Mouse (Mus musculus): ENCODE results near the gene Edaradd.

The Edaradd gene

DNA sequence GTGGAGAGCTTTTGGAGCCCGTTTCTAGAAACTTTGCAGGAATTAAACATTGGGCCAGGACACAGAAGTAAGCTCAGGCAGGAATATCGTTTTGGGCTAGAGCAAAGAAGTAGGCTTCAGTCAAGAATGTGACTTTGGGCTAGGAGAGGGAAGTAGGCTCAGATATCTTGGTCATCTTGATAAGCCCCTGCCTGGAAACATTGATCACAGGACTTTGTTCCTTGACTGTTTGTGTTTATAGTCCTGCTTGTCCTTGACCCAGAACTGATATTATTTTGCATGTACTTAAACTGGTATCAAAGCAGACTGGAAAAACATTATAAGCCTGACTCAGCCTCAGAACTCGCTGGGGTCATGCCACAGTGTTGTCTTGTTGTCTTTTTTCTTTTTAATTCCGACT is 57.6 kb downstream of the Edaradd start:
- in situ Hi-C loops (cut with MboI, MseI), result no loop called here

DNA sequence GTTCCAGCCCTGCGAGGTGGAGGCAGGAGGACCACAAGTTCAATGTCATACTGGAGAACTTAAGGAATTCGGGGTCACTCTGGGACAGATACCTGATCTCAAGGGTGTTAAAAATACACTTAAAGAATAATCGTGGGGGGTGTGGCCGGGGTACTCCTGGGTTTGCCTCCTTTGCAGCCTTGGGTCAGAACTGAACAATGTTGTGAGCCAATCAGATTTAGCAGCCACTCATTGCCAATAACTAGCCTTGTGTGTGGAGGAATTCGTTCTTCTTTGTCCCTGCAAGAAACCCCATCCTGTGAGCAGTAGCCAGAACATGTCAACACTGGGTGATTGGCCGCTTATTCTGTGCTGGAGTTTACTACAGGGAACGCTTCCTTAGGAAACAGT is 58.5 kb downstream of the Edaradd start:
- in situ Hi-C loops (cut with MboI, MseI), result no loop called here

DNA sequence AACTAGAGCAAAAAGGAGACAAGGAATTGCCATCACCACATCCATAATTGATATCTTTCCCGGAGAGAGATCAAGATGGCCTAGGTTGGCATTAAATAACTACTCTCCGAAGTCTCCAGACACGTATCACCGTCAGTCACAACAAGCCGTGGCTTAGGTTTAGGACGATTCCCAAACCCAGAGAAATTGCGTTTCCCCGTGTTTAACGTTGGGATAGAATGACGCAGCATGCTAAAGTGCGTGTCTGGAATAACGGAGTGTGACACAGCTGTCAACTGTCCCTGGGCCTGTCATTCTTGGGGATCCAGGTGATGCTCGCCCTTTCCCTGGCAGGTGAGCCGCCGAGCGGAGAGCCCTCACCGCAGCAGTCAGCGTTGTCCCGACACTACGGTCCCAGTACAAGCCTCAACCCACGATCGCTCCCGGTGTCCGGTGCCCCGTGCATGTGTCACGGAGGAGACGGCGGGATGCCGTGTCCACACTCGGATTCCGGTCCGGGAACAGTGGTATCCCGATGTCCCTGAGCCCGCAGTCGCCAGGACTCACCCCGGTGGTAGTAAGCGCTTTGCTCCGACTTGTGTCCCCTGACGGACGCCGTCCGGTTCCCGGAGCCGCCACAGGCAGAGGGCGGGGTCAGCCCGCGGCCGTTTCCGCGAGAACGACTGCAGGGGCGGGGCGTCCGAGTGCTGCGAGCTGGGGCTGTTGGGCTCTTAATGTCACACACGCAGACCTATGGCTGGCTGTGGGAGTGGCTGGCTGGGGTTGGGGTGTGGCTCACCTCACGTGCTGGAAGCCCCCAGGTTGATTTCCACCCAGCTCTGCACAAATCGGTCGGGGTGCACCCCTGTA is 59.1 kb downstream of the Edaradd start:
- in situ Hi-C loops (cut with MboI, MseI), result no loop called here

DNA sequence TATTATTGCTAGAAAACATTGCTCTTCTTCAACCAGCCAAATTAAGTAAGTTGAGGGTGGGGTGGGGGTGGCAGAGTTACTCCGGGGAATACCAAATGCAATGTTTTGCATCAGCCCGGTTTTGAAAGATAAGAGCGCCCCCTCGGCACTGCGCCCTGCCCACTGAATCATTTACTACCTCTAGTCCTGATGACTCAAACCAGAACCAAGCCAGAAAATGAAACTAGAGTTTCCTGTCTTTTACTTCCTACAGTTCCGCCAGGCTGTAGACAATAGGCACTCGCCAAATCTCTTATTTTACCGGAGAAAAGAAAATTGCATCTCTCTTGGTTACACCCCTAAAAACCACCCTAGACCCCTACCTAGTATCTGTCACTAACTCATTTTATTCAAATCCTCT is 59.8 kb downstream of the Edaradd start:
- in situ Hi-C loops (cut with MboI, MseI), result no loop called here

DNA sequence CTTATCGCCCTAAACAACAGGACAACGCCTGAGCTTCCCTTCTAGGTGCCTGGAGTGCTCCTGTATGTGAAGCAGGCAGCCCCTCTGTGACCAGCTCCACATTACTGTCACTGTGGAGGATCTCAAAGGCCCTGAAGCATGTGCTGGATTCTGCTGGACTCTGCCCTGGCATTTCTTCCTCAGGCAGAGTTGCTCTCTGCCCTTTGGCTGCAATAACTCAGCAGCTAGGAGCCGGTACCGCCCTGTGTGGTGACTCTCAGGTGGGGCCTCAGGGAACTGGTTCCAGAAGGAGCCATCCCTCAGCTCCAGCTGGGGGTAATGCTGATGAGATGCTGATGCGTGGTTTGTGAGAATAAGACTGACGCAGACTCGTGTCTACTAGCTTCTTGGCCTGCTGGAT is 63.5 kb downstream of the Edaradd start:
- in situ Hi-C loops (cut with MboI, MseI), result no loop called here

DNA sequence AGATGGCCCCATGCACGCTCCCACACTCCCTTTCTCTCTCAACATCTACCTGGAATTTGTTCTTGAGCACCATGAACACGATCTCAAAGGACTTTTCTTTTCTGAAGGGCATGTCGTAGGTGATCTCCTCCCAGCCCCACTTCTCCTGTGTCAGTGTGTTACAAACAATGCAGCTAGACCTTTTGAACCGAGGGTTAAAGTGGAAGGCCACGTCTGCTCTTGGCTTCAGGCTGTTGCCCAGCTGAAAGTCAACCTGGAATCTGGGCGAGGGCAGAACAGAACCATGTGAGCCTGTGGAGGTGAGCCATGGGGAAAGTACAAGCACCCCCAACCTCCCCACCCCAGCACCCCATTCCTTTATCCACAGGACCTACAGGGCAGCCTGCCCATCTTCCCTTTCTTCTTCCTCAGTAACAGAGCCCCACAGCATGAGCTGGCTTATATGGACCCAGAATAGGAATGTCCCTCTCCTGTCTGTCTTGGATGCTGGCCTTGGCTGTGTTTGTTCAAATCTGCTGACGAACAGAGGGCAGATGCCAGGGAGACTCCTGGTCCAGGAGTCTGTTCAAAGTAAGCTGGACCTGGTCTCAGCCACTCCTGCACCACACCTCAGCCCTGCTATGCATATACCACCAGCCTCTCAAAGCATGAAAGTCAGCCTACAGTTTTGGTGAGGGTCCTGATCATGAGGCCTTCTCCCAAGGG is 65.4 kb downstream of the Edaradd start:
- in situ Hi-C loops (cut with MboI, MseI), result no loop called here

DNA sequence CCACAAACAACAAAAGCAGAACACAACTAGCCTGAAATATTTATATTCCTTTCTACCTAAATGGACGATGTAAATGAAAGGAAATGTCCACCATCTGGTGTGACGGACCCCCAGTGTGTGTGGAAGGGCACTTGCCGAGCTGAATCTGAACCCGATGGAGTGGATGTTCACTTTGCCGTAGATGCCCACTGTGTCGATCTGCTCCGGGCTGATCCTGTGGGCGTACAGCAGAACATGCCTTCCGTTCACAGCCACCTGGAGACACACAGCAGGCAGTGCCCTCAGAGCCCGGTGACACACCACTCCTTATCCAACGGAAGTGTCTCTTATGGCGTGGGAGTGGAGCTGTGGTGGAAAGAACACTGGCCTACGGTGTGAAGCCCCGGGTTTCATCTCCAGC is 67.1 kb downstream of the Edaradd start:
- in situ Hi-C loops (cut with MboI, MseI), result no loop called here

DNA sequence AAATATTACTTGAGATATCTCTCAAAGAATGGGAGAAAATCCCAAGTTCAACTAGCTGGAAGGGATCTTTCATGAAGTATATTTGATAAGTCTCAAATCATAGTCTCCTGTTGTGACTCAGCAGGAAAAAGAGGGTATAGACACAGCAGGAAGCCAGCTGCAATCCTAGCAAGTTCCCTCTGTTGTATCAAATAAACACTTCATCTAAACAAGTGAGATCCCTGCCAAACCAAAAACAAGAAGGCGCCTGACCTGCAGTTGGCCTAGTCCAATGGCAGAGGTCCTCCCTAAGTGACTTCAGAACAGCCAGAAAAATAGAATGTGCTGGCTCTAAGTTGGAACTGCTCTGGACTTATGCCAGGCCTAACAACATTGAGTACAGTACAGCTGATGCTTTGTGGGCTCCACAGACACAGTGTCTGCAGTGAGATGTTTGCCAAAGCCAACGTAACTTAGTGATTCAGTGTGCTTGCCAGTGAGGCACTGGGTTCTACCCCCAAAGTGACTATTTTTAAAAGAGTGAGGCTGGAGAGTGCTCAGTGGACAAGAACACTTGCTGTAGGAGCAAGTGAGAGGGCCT is 78.1 kb downstream of the Edaradd start:
- in situ Hi-C loops (cut with MboI, MseI), result no loop called here

DNA sequence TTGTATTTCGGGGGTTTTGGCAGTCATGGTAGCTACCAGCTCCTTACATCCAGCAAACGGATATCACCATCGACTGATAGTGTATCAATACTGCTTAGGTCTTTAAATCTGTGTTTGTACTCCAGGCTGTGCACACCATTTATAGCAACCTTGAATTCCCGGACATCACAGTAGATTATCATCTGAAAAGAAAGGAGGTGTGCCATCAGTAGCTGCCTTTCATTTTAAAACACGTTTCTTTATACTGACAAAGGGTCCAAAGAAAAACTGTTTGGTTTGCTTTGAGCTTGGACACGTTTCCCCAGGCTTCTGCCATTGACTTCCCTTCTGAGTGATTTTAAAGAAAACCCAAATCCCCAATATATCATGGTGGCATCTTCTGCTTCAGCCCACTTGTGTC is 79.4 kb downstream of the Edaradd start:
- in situ Hi-C loops (cut with MboI, MseI), result no loop called here

DNA sequence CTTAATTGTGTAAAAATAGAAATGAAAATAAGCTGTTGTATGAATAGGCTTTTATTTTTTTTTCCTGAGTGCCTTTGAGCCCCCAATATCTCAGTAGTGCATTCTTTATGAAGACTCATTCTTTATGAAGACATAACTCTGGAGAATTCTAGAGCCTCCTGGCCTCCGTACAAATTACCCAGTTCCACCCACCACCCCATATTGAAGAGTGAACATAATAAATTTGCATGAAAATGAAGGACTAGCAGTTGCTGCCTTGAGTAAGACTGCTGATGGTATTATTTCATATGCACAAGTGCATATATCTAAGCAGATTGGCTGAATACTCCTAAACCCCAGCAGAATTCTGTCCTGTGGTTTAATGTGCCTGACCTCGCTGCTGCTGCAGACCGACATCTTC is 80.7 kb downstream of the Edaradd start:
- in situ Hi-C loops (cut with MboI, MseI), result no loop called here

DNA sequence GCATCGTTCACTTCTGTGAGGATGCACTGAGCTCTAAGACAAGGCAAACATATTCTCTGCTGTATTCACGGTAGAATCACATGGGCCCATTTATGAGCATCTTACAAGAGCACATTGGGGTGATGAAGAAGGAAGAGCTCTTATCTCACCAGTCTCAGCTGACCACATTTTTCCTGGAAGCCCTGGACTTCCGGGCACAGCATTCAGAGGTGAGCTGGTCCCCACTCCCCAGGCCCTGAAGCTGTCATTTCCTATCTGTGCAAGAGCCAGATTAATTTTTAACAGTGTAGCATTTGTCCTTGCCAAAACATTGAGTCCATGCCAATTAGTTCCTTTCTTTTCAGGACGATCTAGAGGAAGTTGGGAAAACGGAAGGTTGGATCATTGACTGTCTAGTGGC is 86.4 kb downstream of the Edaradd start:
- in situ Hi-C loops (cut with MboI, MseI), result no loop called here

DNA sequence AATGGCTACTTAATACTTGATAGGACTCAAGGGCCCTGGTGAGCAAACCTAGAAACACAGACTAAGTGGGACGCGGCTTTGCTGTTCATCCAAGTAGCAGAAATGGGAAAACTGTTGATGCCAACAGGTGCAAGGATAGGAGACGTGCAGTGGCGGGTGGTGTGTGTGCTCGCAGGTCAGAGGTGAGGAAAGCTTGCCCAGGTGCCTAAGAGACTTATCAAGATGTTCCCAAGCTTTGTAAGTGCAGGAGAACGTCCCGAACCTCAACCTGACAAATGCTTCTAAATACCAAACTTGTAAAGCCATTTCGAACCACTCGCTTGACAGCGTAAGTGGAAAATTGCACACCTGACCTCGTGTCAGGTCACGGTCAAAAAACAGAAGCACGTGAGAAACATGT is 91.7 kb downstream of the Edaradd start:
- in situ Hi-C loops (cut with MboI, MseI), result no loop called here
